Comparison of ENCODE assay signal across 17 mouse cellular contexts in the genomic region with DNA sequence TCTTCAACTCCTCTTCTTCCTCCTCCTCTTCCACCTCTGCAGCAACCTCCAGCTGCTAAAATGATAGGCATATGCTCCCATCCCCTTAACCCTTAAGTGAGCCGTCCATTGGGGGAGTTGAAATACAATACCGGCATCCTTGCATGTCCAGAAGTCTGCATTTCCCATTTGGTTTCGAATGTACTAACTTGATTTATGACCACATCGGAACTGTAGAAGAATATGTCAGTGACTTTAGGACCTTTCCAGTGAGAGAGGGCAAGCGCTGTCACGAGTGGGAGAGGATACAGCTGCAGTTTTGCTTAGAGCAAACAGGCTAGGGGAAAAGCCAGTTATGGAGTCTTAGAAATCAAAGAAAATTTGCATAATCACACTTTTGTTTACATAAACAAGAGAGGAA. TPM values are rescaled to one million over a fixed set of nuclear protein-coding genes. Genes with fewer than 3 reads are reported as not detected.
DNase-seq lines count a peak whose midpoint lies in the region; ATAC-seq and TF ChIP-seq lines count a peak whose summit lies in the region.
"Had no signal": no experiment of that assay in that cellular context is flagged by ENCODE, and none has a peak within 500 bp of the region (broad histone marks: within the 10 kb centered on the region; RNA-seq: fewer than 3 reads in every experiment).

No protein-coding gene starts in this region.

- WGBS in heart, embryonic 12.5 days: 67% methylated on average over 6 of the region's 6 CpGs
- 62% methylated on average over 6 of the region's 6 CpGs for WGBS in intestine, postnatal 0 days
- WGBS in intestine, embryonic 15.5 days: 57% methylated on average over 6 of the region's 6 CpGs

- no peaks in the 10 kb centered on the region for H3K27me3 ChIP-seq in heart, embryonic 12.5 days (replicated peaks)
- no peaks in the 10 kb centered on the region for H3K27me3 ChIP-seq in intestine, postnatal 0 days (replicated peaks; ENCODE audit: control insufficient read depth, insufficient read depth, low read length)
- no peaks in the 10 kb centered on the region for H3K27me3 ChIP-seq in intestine, embryonic 15.5 days (replicated peaks)
- no peaks in the 10 kb centered on the region for H3K27me3 ChIP-seq in myocyte (ENCODE audit: control insufficient read depth, insufficient read depth, insufficient read length)

- no peak overlapping the region for H3K27ac ChIP-seq in heart, embryonic 12.5 days (ENCODE audit: poor library complexity, severe bottlenecking)
- no peak overlapping the region for H3K27ac ChIP-seq in intestine, postnatal 0 days (ENCODE audit: low read depth, low read length)
- no peak overlapping the region for H3K27ac ChIP-seq in intestine, embryonic 15.5 days
- H3K27ac ChIP-seq: liver, embryonic 13.5 days; midbrain, embryonic 12.5 days had no signal

- H3K4me1 ChIP-seq in heart, embryonic 12.5 days (replicated peaks): peaks cover 45% of the 10 kb centered on the region
- peaks cover 5% of the 10 kb centered on the region; the same call in 1 of the 2 replicates for H3K4me1 ChIP-seq in intestine, postnatal 0 days (replicated peaks; ENCODE audit: control insufficient read depth, insufficient read depth, low read length)
- peaks cover 25% of the 10 kb centered on the region for H3K4me1 ChIP-seq in intestine, embryonic 15.5 days (replicated peaks)

- H3K4me3 ChIP-seq in heart, embryonic 12.5 days: no peak overlapping the region
- H3K4me3 ChIP-seq in intestine, postnatal 0 days (ENCODE audit: low read depth, low read length): no peak overlapping the region
- no peak overlapping the region for H3K4me3 ChIP-seq in intestine, embryonic 15.5 days (replicated peaks)
- no peak overlapping the region for H3K4me3 ChIP-seq in myocyte
- H3K4me3 ChIP-seq: liver, embryonic 13.5 days; midbrain, embryonic 12.5 days had no signal

- no peak for ATAC-seq in heart, embryonic 12.5 days (ENCODE audit: insufficient number of reproducible peaks, low FRiP score)
- ATAC-seq in intestine, postnatal 0 days: no peak
- no peak for ATAC-seq in intestine, embryonic 15.5 days
- ATAC-seq: forebrain, postnatal 0 days; hindbrain, embryonic 16.5 days had no signal

- H3K79me2 ChIP-seq in myocyte (ENCODE audit: control insufficient read depth, insufficient read depth): peaks cover 54% of the 10 kb centered on the region

- no peak for TF ChIP-seq POLR2A in myocyte (IDR thresholded peaks at IDR 0.05; ENCODE audit: insufficient read length, low read depth)

- no peak for DNase-seq in heart, adult 8-10 months (ENCODE audit: low spot score)
- DNase-seq in kidney, postnatal 14 days: peak; percentile 35
- no peak for DNase-seq in kidney, adult 18-20 months
- DNase-seq in right cerebral cortex, postnatal 14 days: no peak
- DNase-seq: forebrain, postnatal 0 days; layer of hippocampus, adult 9-11 months; liver, embryonic 13.5 days; lung, adult 2 months; lung, postnatal 14 days; right cerebral cortex, postnatal 25 days; spleen, adult 18-20 months had no signal

- peaks cover 27% of the 10 kb centered on the region for H3K36me3 ChIP-seq in heart, embryonic 12.5 days
- H3K36me3 ChIP-seq in intestine, postnatal 0 days (ENCODE audit: control insufficient read depth, insufficient read depth): peaks cover 11% of the 10 kb centered on the region
- no peaks in the 10 kb centered on the region; the same call in 1 of the 2 replicates for H3K36me3 ChIP-seq in intestine, embryonic 15.5 days
- peaks cover 16% of the 10 kb centered on the region for H3K36me3 ChIP-seq in myocyte (ENCODE audit: control insufficient read depth, insufficient read depth)
- H3K36me3 ChIP-seq: midbrain, embryonic 12.5 days had no signal

- no peak for TF ChIP-seq CTCF in intestine, postnatal 0 days (IDR thresholded peaks at IDR 0.05; ENCODE audit: low read depth)

- H3K9me3 ChIP-seq in heart, embryonic 12.5 days (replicated peaks): no peaks in the 10 kb centered on the region
- no peaks in the 10 kb centered on the region for H3K9me3 ChIP-seq in intestine, postnatal 0 days (ENCODE audit: control insufficient read depth)
- H3K9me3 ChIP-seq in intestine, embryonic 15.5 days: no peaks in the 10 kb centered on the region
- H3K9me3 ChIP-seq: liver, embryonic 13.5 days; midbrain, embryonic 12.5 days had no signal

- no peak overlapping the region for H3K9ac ChIP-seq in heart, embryonic 12.5 days
- no peak overlapping the region for H3K9ac ChIP-seq in intestine, postnatal 0 days (ENCODE audit: low read depth, low read length)
- no peak overlapping the region for H3K9ac ChIP-seq in intestine, embryonic 15.5 days
- H3K9ac ChIP-seq: forebrain, postnatal 0 days; liver, embryonic 13.5 days; midbrain, embryonic 12.5 days had no signal

- peak overlapping the region; percentile 96; the same call in 1 of the 2 replicates for H3K4me2 ChIP-seq in heart, embryonic 12.5 days
- H3K4me2 ChIP-seq in intestine, postnatal 0 days (replicated peaks; ENCODE audit: low read depth): 0 out of 2 replicates have a peak overlapping the region, but pooled peaks have one; percentile 9
- no peak overlapping the region for H3K4me2 ChIP-seq in intestine, embryonic 15.5 days (replicated peaks)
- peak overlapping the region; percentile 89 for H3K4me2 ChIP-seq in myocyte (ENCODE audit: low read depth)
- H3K4me2 ChIP-seq: liver, embryonic 13.5 days; midbrain, embryonic 12.5 days had no signal

- H3ac ChIP-seq in myocyte (ENCODE audit: control insufficient read depth, insufficient read length): no peak overlapping the region

TF ChIP-seq in myocyte, 11 proteins besides CTCF, POLR2A, EP300 and RAD21:
- no peak for TF ChIP-seq POLR2AphosphoS2 (IDR thresholded peaks at IDR 0.05; ENCODE audit: insufficient read length, low read depth)
TF ChIP-seq in myocyte: peak in this region for 0.

RNA-seq across cellular contexts. Expression of a gene that starts 3.8 kb away (rescaled TPM):
- polyA plus RNA-seq in heart, embryonic 12.5 days (2016; fragmentation: Nextera tagmentation; extraction: Ambion mirVana): 12.4 and 14.3 TPM in 2 replicates
- 1 to 10 TPM; 3.1 to 5.6 (median 4.2) TPM for total RNA-seq in heart, adult 8-10 months (2022)
- polyA plus RNA-seq in intestine, postnatal 0 days (2015; fragmentation: Nextera tagmentation; extraction: Ambion mirVana): 12.4 and 14.6 TPM in 2 replicates
- 8.7 and 9.0 TPM in 2 replicates for polyA plus RNA-seq in intestine, embryonic 15.5 days (2015; fragmentation: Nextera tagmentation; extraction: Ambion mirVana)
- 4.5 TPM for polyA plus RNA-seq in myocyte (2012; fragmentation: generic; extraction: Trizol)

RNA-seq across cellular contexts. Expression of a gene that starts 56.2 kb away (rescaled TPM):
- 314 and 321 TPM in 2 replicates for polyA plus RNA-seq in heart, embryonic 12.5 days (2016; fragmentation: Nextera tagmentation; extraction: Ambion mirVana)
- 100 to 1,000 TPM in 1 of 4 experiments, 10 to 100 TPM in 3; 72.8 to 105 (median 87.4) TPM for total RNA-seq in heart, adult 8-10 months (2022)
- 105 and 125 TPM in 2 replicates for polyA plus RNA-seq in intestine, postnatal 0 days (2015; fragmentation: Nextera tagmentation; extraction: Ambion mirVana)
- polyA plus RNA-seq in intestine, embryonic 15.5 days (2015; fragmentation: Nextera tagmentation; extraction: Ambion mirVana): 366 and 397 TPM in 2 replicates
- 34.3 TPM for polyA plus RNA-seq in myocyte (2012; fragmentation: generic; extraction: Trizol)
